Comparison of ENCODE assay signal across 29 mouse cellular contexts in genomic region chr3:87195041-87195440, GRCm38 (mm10). TPM values are rescaled to one million over a fixed set of nuclear protein-coding genes. Genes with fewer than 3 reads are reported as not detected.
DNase-seq lines count a peak whose midpoint lies in the region; ATAC-seq lines count a peak whose summit lies in the region.
"Had no signal": no experiment of that assay in that cellular context is flagged by ENCODE, and none has a peak within 500 bp of the region (broad histone marks: within the 10 kb centered on the region; RNA-seq: fewer than 3 reads in every experiment).

No protein-coding gene starts in this region.

- H3K4me3 ChIP-seq in heart, embryonic 10.5 days = no peak overlapping the region
- H3K4me3 ChIP-seq in forebrain, embryonic 15.5 days = no peak overlapping the region
- H3K4me3 ChIP-seq: embryonic facial prominence, embryonic 13.5 days; embryonic facial prominence, embryonic 15.5 days; erythroblast, embryonic 14.5 days; forebrain, embryonic 10.5 days; forebrain, embryonic 12.5 days had no signal

- H3K9me3 ChIP-seq in heart, embryonic 10.5 days = no peaks in the 10 kb centered on the region
- H3K9me3 ChIP-seq in forebrain, embryonic 15.5 days = no peaks in the 10 kb centered on the region
- H3K9me3 ChIP-seq: embryonic facial prominence, embryonic 13.5 days; embryonic facial prominence, embryonic 15.5 days; forebrain, embryonic 10.5 days; forebrain, embryonic 12.5 days; G1E had no signal

- H3K4me2 ChIP-seq in forebrain, embryonic 15.5 days (replicated peaks) = no peak overlapping the region
- H3K4me2 ChIP-seq: embryonic facial prominence, embryonic 13.5 days; embryonic facial prominence, embryonic 15.5 days; forebrain, embryonic 12.5 days had no signal

- no peak for ATAC-seq in forebrain, embryonic 15.5 days (replicated peaks)
- ATAC-seq: activated CD4-positive, CD25-positive, alpha-beta regulatory T cell, adult 4 months; CD4-positive, CD25-positive, alpha-beta regulatory T cell, adult 4 months; forebrain, embryonic 14.5 days; forebrain, postnatal 0 days; Patski had no signal

- DNase-seq in heart, adult 11 months = peak; percentile 62
- no peak for DNase-seq in heart, embryonic 10.5 days (ENCODE audit: low spot score)
- peak; percentile 25 for DNase-seq in ES-CJ7 (ENCODE audit: low read depth, low spot score)
- DNase-seq in R1 (ENCODE audit: low read depth, low spot score) = peak; percentile 61
- DNase-seq in c-Kit-positive CD71-positive TER-119-positive erythroid progenitor cells, embryonic 14.5 days (ENCODE audit: low spot score) = no peak
- DNase-seq in adrenal gland, adult 8-10 months = no peak
- DNase-seq: adrenal gland, postnatal 10 days; adrenal gland, postnatal 25 days; B cell, adult 2 months; cerebellum, adult 11 months; cerebellum, adult 18-20 months; cerebellum, adult 8-10 months; cerebellum, adult 9-11 months; cerebellum, postnatal 14 days; cerebellum, postnatal 36 days; embryo, embryonic 11 days; forebrain, postnatal 0 days had no signal

- H3K9ac ChIP-seq in forebrain, embryonic 15.5 days (replicated peaks) = no peak overlapping the region
- H3K9ac ChIP-seq: embryonic facial prominence, embryonic 13.5 days; embryonic facial prominence, embryonic 15.5 days; forebrain, embryonic 12.5 days; forebrain, postnatal 0 days had no signal

- H3K36me3 ChIP-seq in heart, embryonic 10.5 days = no peaks in the 10 kb centered on the region
- no peaks in the 10 kb centered on the region for H3K36me3 ChIP-seq in forebrain, embryonic 15.5 days
- H3K36me3 ChIP-seq: embryonic facial prominence, embryonic 13.5 days; embryonic facial prominence, embryonic 15.5 days; forebrain, embryonic 10.5 days; forebrain, embryonic 12.5 days; G1E had no signal

- peaks cover 9% of the 10 kb centered on the region; the same call in 1 of the 2 replicates for H3K4me1 ChIP-seq in heart, embryonic 10.5 days
- H3K4me1 ChIP-seq in forebrain, embryonic 15.5 days = no peaks in the 10 kb centered on the region
- H3K4me1 ChIP-seq: embryonic facial prominence, embryonic 13.5 days; embryonic facial prominence, embryonic 15.5 days; forebrain, embryonic 12.5 days had no signal

- H3K27ac ChIP-seq in heart, embryonic 10.5 days = no peak overlapping the region
- no peak overlapping the region for H3K27ac ChIP-seq in forebrain, embryonic 15.5 days (replicated peaks)
- H3K27ac ChIP-seq: embryonic facial prominence, embryonic 13.5 days; embryonic facial prominence, embryonic 15.5 days; forebrain, embryonic 10.5 days; forebrain, embryonic 12.5 days had no signal

- 86% methylated on average over 4 of the region's 4 CpGs for WGBS in heart, embryonic 10.5 days
- WGBS in forebrain, embryonic 15.5 days = 83% methylated on average over 4 of the region's 4 CpGs

- no peaks in the 10 kb centered on the region for H3K27me3 ChIP-seq in heart, embryonic 10.5 days (ENCODE audit: insufficient read depth, poor library complexity, severe bottlenecking)
- no peaks in the 10 kb centered on the region for H3K27me3 ChIP-seq in forebrain, embryonic 15.5 days
- H3K27me3 ChIP-seq: CH12.LX; embryonic facial prominence, embryonic 13.5 days; embryonic facial prominence, embryonic 15.5 days; forebrain, embryonic 12.5 days had no signal

RNA-seq across cellular contexts. Expression of gene Kirrel, which starts 20.5 kb away (rescaled TPM):
- polyA plus RNA-seq in heart, embryonic 10.5 days (2016; fragmentation: Nextera tagmentation; extraction: Ambion mirVana) = 17.9 and 27.9 TPM in 2 replicates
- total RNA-seq in adrenal gland, adult 8-10 months (2022) = 10 to 100 TPM; 14.7 to 23.3 (median 19.8) TPM
- polyA plus RNA-seq in forebrain, embryonic 15.5 days (2015; fragmentation: Nextera tagmentation; extraction: Ambion mirVana) = 5.0 and 5.7 TPM in 2 replicates
- total RNA-seq: CH12.LX had no signal
- polyA plus RNA-seq: activated CD4-positive, CD25-positive, alpha-beta regulatory T cell, adult 4 months; CD4-positive, CD25-positive, alpha-beta regulatory T cell, adult 4 months; erythroblast, embryonic 14.5 days; G1E had no signal

Comparison
In these comparisons a context has a peak if more than half of its experiments do, and no peak if none do; other contexts are left out.
1. DNase-seq: peak in heart, adult 11 months (single experiment), ES-CJ7 (single experiment) and R1 (single experiment); none in heart, embryonic 10.5 days (single experiment), c-Kit-positive CD71-positive TER-119-positive erythroid progenitor cells, embryonic 14.5 days (single experiment) and adrenal gland, adult 8-10 months (single experiment).